Mouse (Mus musculus): ENCODE data around the gene Il18r1. TPM values are rescaled to one million over a fixed set of nuclear protein-coding genes. Genes with fewer than 3 reads are reported as not detected.

The Il18r1 gene
- total RNA-seq (2021) = under 1 TPM; 0.11 TPM
- long read RNA-seq = 0 reads

GRCm38 (mm10) chr1:40465477-40466430 lies at the start of gene Il18r1:
Gene Il18r1 (plus strand): TSS chr1:40465552.
- no peak for DNase-seq (ENCODE audit: low spot score in 2 of 2)

GRCm38 (mm10) chr1:40417034-40417433 lies 48.3 kb upstream of the Il18r1 start:
- no peak for DNase-seq (ENCODE audit: low spot score in 2 of 2)

- no peak for DNase-seq (ENCODE audit: low spot score in 2 of 2)
Observed at GRCm38 (mm10) chr1:40418512-40418911, 46.8 kb upstream of the Il18r1 start.

- DNase-seq (ENCODE audit: low spot score in 2 of 2) = no peak
Observed at GRCm38 (mm10) chr1:40423892-40424291, 41.5 kb upstream of the Il18r1 start.

- no peak for DNase-seq (ENCODE audit: low spot score in 2 of 2)
Observed at GRCm38 (mm10) chr1:40427270-40427669, 38.1 kb upstream of the Il18r1 start.

GRCm38 (mm10) chr1:40427901-40428300 lies 37.5 kb upstream of the Il18r1 start:
- DNase-seq (ENCODE audit: low spot score in 2 of 2) = no peak

GRCm38 (mm10) chr1:40428910-40429675 lies 36.3 kb upstream of the Il18r1 start, which contains the start of gene Il1rl1:
Gene Il1rl1 (plus strand): TSS chr1:40429570.
- DNase-seq (ENCODE audit: low spot score in 2 of 2) = no peak

- no peak for DNase-seq (ENCODE audit: low spot score in 2 of 2)
Observed at GRCm38 (mm10) chr1:40430143-40430834, 35.1 kb upstream of the Il18r1 start.

GRCm38 (mm10) chr1:40432169-40432568 lies 33.2 kb upstream of the Il18r1 start:
- no peak for DNase-seq (ENCODE audit: low spot score in 2 of 2)

GRCm38 (mm10) chr1:40435936-40436335 lies 29.4 kb upstream of the Il18r1 start:
- no peak for DNase-seq (ENCODE audit: low spot score in 2 of 2)

GRCm38 (mm10) chr1:40437340-40437739 lies 28.0 kb upstream of the Il18r1 start:
- no peak for DNase-seq (ENCODE audit: low spot score in 2 of 2)

- no peak for DNase-seq (ENCODE audit: low spot score in 2 of 2)
Observed at GRCm38 (mm10) chr1:40439504-40439903, 25.8 kb upstream of the Il18r1 start.

- DNase-seq (ENCODE audit: low spot score in 2 of 2) = no peak
Observed at GRCm38 (mm10) chr1:40444800-40445199, 20.6 kb upstream of the Il18r1 start.

- no peak for DNase-seq (ENCODE audit: low spot score in 2 of 2)
Observed at GRCm38 (mm10) chr1:40467306-40467705, 2.0 kb downstream of the Il18r1 start.

GRCm38 (mm10) chr1:40468805-40469204 lies 3.5 kb downstream of the Il18r1 start:
- DNase-seq (ENCODE audit: low spot score in 2 of 2) = no peak

GRCm38 (mm10) chr1:40469900-40470299 lies 4.5 kb downstream of the Il18r1 start:
- no peak for DNase-seq (ENCODE audit: low spot score in 2 of 2)

GRCm38 (mm10) chr1:40472401-40472800 lies 7.0 kb downstream of the Il18r1 start:
- no peak for DNase-seq (ENCODE audit: low spot score in 2 of 2)

GRCm38 (mm10) chr1:40473640-40474039 lies 8.3 kb downstream of the Il18r1 start:
- no peak for DNase-seq (ENCODE audit: low spot score in 2 of 2)

- no peak for DNase-seq (ENCODE audit: low spot score in 2 of 2)
Observed at GRCm38 (mm10) chr1:40474336-40474735, 9.0 kb downstream of the Il18r1 start.

- no peak for DNase-seq (ENCODE audit: low spot score in 2 of 2)
Observed at GRCm38 (mm10) chr1:40475697-40476096, 10.3 kb downstream of the Il18r1 start.

- no peak for DNase-seq (ENCODE audit: low spot score in 2 of 2)
Observed at GRCm38 (mm10) chr1:40476756-40477155, 11.4 kb downstream of the Il18r1 start.

Measured in layer of hippocampus, postnatal 10 days (tissue).